Comparison of ENCODE assay signal across 25 mouse cellular contexts in the genomic region with DNA sequence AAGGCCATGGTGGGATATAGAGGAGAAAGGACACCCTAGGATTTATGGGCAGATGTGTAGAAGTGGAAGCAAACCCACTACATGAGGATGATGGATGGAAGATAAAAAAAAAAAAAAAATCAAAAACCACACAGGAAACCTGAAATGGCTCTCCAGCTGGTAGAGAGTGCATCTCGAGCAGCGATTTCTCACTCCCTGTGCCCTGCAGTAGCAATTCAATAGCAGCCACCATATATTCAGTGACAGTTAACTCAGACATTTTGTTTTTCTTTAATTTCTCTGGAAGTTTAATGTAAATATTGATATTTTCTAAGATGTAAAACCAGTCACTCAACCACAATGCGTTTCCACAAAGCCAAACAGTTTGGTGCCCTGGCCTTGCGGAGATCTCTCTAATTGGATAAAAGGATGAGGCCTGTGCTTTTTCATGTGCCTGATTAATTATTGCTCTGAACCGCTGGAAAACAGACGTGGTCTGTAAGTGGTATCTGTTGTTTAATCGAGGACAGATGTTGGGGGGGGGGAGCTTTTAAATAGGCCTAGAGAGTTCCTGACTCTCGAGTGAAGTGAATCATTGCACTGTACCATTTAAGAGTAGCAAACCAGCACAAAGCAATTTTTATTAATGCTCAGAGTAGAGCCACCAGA.
DNase-seq lines count a peak whose midpoint lies in the region; ATAC-seq lines count a peak whose summit lies in the region.
"Had no signal": no experiment of that assay in that cellular context is flagged by ENCODE, and none has a peak within 500 bp of the region (broad histone marks: within the 10 kb centered on the region; RNA-seq: fewer than 3 reads in every experiment).

No protein-coding gene starts in this region.

- H3K9me3 ChIP-seq in kidney, embryonic 16.5 days (ENCODE audit: low read length): no peaks in the 10 kb centered on the region
- no peaks in the 10 kb centered on the region for H3K9me3 ChIP-seq in embryonic facial prominence, embryonic 11.5 days (replicated peaks; ENCODE audit: control insufficient read depth, low read length)
- H3K9me3 ChIP-seq in stomach, embryonic 15.5 days: no peaks in the 10 kb centered on the region
- H3K9me3 ChIP-seq: heart, embryonic 13.5 days; hindbrain, embryonic 15.5 days; limb, embryonic 12.5 days; liver, embryonic 15.5 days had no signal

- H3K4me2 ChIP-seq in kidney, embryonic 16.5 days (replicated peaks; ENCODE audit: low read depth, low read length): no peak overlapping the region
- H3K4me2 ChIP-seq in embryonic facial prominence, embryonic 11.5 days (ENCODE audit: low read depth, low read length): no peak overlapping the region
- H3K4me2 ChIP-seq in stomach, embryonic 15.5 days: no peak overlapping the region
- H3K4me2 ChIP-seq: heart, embryonic 13.5 days; hindbrain, embryonic 15.5 days; limb, embryonic 12.5 days; liver, embryonic 15.5 days; midbrain, embryonic 11.5 days had no signal

- no peaks in the 10 kb centered on the region for H3K27me3 ChIP-seq in kidney, embryonic 16.5 days (ENCODE audit: insufficient read depth, low read length)
- H3K27me3 ChIP-seq in embryonic facial prominence, embryonic 11.5 days (ENCODE audit: control insufficient read depth, insufficient read depth, low read length): no peaks in the 10 kb centered on the region
- no peaks in the 10 kb centered on the region for H3K27me3 ChIP-seq in stomach, embryonic 15.5 days (replicated peaks)
- H3K27me3 ChIP-seq: CH12.LX; heart, embryonic 13.5 days; hindbrain, embryonic 15.5 days; liver, embryonic 15.5 days had no signal

- ATAC-seq in kidney, embryonic 16.5 days (ENCODE audit: low FRiP score, low TSS enrichment): peak; percentile 40; the same call in 1 of the 2 replicates
- no peak for ATAC-seq in embryonic facial prominence, embryonic 11.5 days (replicated peaks; ENCODE audit: insufficient number of reproducible peaks, low FRiP score, low TSS enrichment, low read depth)
- ATAC-seq in stomach, embryonic 15.5 days (ENCODE audit: insufficient read depth, low FRiP score, low read depth): no peak
- ATAC-seq: forebrain, embryonic 14.5 days; inflammation-experienced regulatory T-cells, adult 6 months; midbrain, embryonic 16.5 days had no signal

- no peak overlapping the region for H3K4me3 ChIP-seq in kidney, embryonic 16.5 days (ENCODE audit: low read length)
- no peak overlapping the region for H3K4me3 ChIP-seq in embryonic facial prominence, embryonic 11.5 days (ENCODE audit: low read depth, low read length)
- H3K4me3 ChIP-seq in stomach, embryonic 15.5 days (replicated peaks): no peak overlapping the region
- H3K4me3 ChIP-seq: gastrocnemius, adult 2 months; heart, embryonic 13.5 days; hindbrain, embryonic 15.5 days; limb, embryonic 12.5 days; liver, embryonic 15.5 days had no signal

- DNase-seq in embryo, embryonic 10.5 days (ENCODE audit: low spot score): peak; percentile 47
- DNase-seq in embryo, embryonic 9.5 days (ENCODE audit: extremely low spot score): no peak
- DNase-seq in kidney, postnatal 4 days: no peak
- DNase-seq in embryonic facial prominence, embryonic 11.5 days (ENCODE audit: low spot score): peak; percentile 63
- DNase-seq in left cerebral cortex, adult 9 months (ENCODE audit: low spot score in 2 of 2): no peak
- DNase-seq: adrenal gland, adult 8-10 months; cerebellum, adult 8-10 months; cerebellum, postnatal 25 days; gastrocnemius, adult 2 months; heart, postnatal 10 days; kidney, adult 9 months; layer of hippocampus, postnatal 36 days; lung, postnatal 36 days; thymus, postnatal 14 days had no signal

- 29% methylated on average over 8 of the region's 8 CpGs for WGBS in kidney, embryonic 16.5 days
- WGBS in embryonic facial prominence, embryonic 11.5 days: 40% methylated on average over 8 of the region's 8 CpGs
- WGBS in stomach, embryonic 15.5 days: 42% methylated on average over 8 of the region's 8 CpGs

- H3K9ac ChIP-seq in kidney, embryonic 16.5 days (replicated peaks; ENCODE audit: low read length): no peak overlapping the region
- no peak overlapping the region for H3K9ac ChIP-seq in embryonic facial prominence, embryonic 11.5 days (replicated peaks; ENCODE audit: low read length)
- H3K9ac ChIP-seq in stomach, embryonic 15.5 days: no peak overlapping the region
- H3K9ac ChIP-seq: heart, embryonic 13.5 days; hindbrain, embryonic 15.5 days; limb, embryonic 12.5 days; liver, embryonic 15.5 days had no signal

- no peaks in the 10 kb centered on the region for H3K36me3 ChIP-seq in kidney, embryonic 16.5 days (ENCODE audit: insufficient read depth, low read length)
- no peaks in the 10 kb centered on the region for H3K36me3 ChIP-seq in embryonic facial prominence, embryonic 11.5 days (replicated peaks; ENCODE audit: control insufficient read depth, insufficient read depth, low read depth, low read length)
- no peaks in the 10 kb centered on the region for H3K36me3 ChIP-seq in stomach, embryonic 15.5 days
- H3K36me3 ChIP-seq: heart, embryonic 13.5 days; hindbrain, embryonic 15.5 days; limb, embryonic 12.5 days; liver, embryonic 15.5 days had no signal

- H3K27ac ChIP-seq in kidney, embryonic 16.5 days (ENCODE audit: low read length): peak overlapping the region; percentile 67
- H3K27ac ChIP-seq in embryonic facial prominence, embryonic 11.5 days (replicated peaks; ENCODE audit: low read depth, low read length): no peak overlapping the region
- 0 out of 2 replicates have a peak overlapping the region, but pooled peaks have one; percentile 16 for H3K27ac ChIP-seq in stomach, embryonic 15.5 days
- H3K27ac ChIP-seq: gastrocnemius, adult 2 months; heart, embryonic 13.5 days; hindbrain, embryonic 15.5 days; limb, embryonic 12.5 days; liver, embryonic 15.5 days had no signal

- H3K4me1 ChIP-seq in kidney, embryonic 16.5 days (ENCODE audit: insufficient read depth, low read length): peaks cover 11% of the 10 kb centered on the region; the same call in 1 of the 2 replicates
- H3K4me1 ChIP-seq in embryonic facial prominence, embryonic 11.5 days (ENCODE audit: control insufficient read depth, insufficient read depth, low read length): no peaks in the 10 kb centered on the region
- H3K4me1 ChIP-seq in stomach, embryonic 15.5 days: no peaks in the 10 kb centered on the region
- H3K4me1 ChIP-seq: hindbrain, embryonic 15.5 days; liver, embryonic 15.5 days had no signal

Comparison
In these comparisons a context has a peak if more than half of its experiments do, and no peak if none do; other contexts are left out.
1. DNase-seq: peak in embryo, embryonic 10.5 days (single experiment) and embryonic facial prominence, embryonic 11.5 days (single experiment); none in embryo, embryonic 9.5 days (single experiment), kidney, postnatal 4 days (0 of 2) and left cerebral cortex, adult 9 months (0 of 2).